Mouse (Mus musculus) intestine, postnatal 0 days (tissue): ENCODE data around the gene Plce1. TPM values are rescaled to one million over a fixed set of nuclear protein-coding genes. Genes with fewer than 3 reads are reported as not detected.

Source experiments
- ATAC-seq: fragments of 200-750 bp; cut with Nextera tagmentation; 2 replicates; pipeline ENCODE4 v1.8.0; 2017; ENCODE audit warnings: mild to moderate bottlenecking, moderate TSS enrichment, moderate library complexity
- H3K27ac ChIP-seq: fragments of 300-500 bp; sonication (generic); 2 replicates; pipeline ENCODE4 v1.5.1; 2014; ENCODE audit warnings: mild to moderate bottlenecking, low read depth, low read length, moderate library complexity
- H3K27me3 ChIP-seq: fragments of 300-500 bp; sonication (generic); replicated peaks from 2 replicates; pipeline ENCODE4 v1.6.1; 2014; ENCODE audit warnings: low read length, mixed read lengths; ENCODE audit not compliant: control insufficient read depth, insufficient read depth
- H3K36me3 ChIP-seq: fragments of 300-500 bp; sonication (generic); 2 replicates; pipeline ENCODE4 v1.6.1; 2014; ENCODE audit warnings: mild to moderate bottlenecking, moderate library complexity; ENCODE audit not compliant: control insufficient read depth, insufficient read depth
- H3K4me1 ChIP-seq: fragments of 300-500 bp; sonication (generic); replicated peaks from 2 replicates; pipeline ENCODE4 v1.6.1; 2014; ENCODE audit warnings: antibody characterized with exemption, low read length, mixed read lengths; ENCODE audit not compliant: control insufficient read depth, insufficient read depth
- H3K4me2 ChIP-seq: fragments of 300-500 bp; sonication (generic); replicated peaks from 2 replicates; pipeline ENCODE4 v1.6.1; 2014; ENCODE audit warnings: low read depth, mild to moderate bottlenecking, moderate library complexity
- H3K4me3 ChIP-seq: fragments of 300-500 bp; sonication (generic); 2 replicates; pipeline ENCODE4 v1.5.1; 2014; ENCODE audit warnings: low read depth, low read length
- H3K9ac ChIP-seq: fragments of 300-500 bp; sonication (generic); 2 replicates; pipeline ENCODE4 v1.6.1; 2014; ENCODE audit warnings: mild to moderate bottlenecking, low read depth, low read length
- H3K9me3 ChIP-seq: fragments of 300-500 bp; sonication (generic); 2 replicates; pipeline ENCODE4 v1.6.1; 2016; ENCODE audit warnings: mixed run types; ENCODE audit not compliant: control insufficient read depth
- CTCF ChIP-seq: sonication (generic); IDR thresholded peaks from 2 replicates; pipeline ENCODE4 v1.5.1; 2016; ENCODE audit warnings: low read depth, mild to moderate bottlenecking, control low read depth, antibody characterized with exemption, moderate library complexity
- WGBS: fragments of 180-500 bp; shearing (Covaris S2); extraction: QIAGEN DNeasy Blood & Tissue Kit; methylation state at CpG from one replicate; pipeline ENCODE4 v1.1.7; 2014; 5-methylcytosine and 5-hydroxymethylcytosine counted together
- polyA plus RNA-seq: library from polyadenylated mRNA; unstranded; fragments of >200 nt; fragmentation: Nextera tagmentation; extraction: Ambion mirVana; gene quantifications from 2 replicates; pipeline ENCODE4 v1.2.1, GENCODE M21; 2015

The Plce1 gene
- polyA plus RNA-seq, 1 experiment from 2014 or later, result 2.9 TPM

DNA sequence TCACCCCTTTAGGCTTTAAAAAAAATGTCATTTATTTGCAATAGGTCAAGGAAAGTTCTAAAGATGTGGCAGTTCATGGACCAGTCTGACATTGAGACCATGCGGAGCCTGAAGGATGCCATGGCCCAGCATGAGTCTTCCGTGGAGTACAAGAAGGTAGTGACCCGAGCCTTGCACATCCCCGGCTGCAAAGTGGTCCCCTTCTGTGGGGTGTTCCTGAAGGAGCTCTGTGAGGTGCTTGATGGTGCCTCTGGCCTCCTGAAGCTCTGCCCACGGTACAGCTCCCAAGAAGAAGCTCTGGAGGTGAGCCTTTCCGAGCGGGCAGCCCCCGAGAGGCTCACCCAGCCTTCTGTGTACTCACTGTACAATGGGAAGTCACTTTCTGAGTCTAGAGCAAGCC is 220.9 kb downstream of the Plce1 start:
- no peak for ATAC-seq
- no peak for TF ChIP-seq CTCF
- no peak overlapping the region for H3K4me3 ChIP-seq
- H3K4me2 ChIP-seq, result no peak overlapping the region
- H3K27me3 ChIP-seq, result no peaks in the 10 kb centered on the region
- WGBS, result 92% methylated on average over 8 of the region's 8 CpGs
- no peaks in the 10 kb centered on the region for H3K36me3 ChIP-seq
- no peak overlapping the region for H3K9ac ChIP-seq
- no peak overlapping the region for H3K27ac ChIP-seq
- H3K4me1 ChIP-seq, result no peaks in the 10 kb centered on the region
- no peaks in the 10 kb centered on the region for H3K9me3 ChIP-seq

GRCm38 (mm10) chr19:38704742-38705141 is 223.8 kb downstream of the Plce1 start:
- H3K36me3 ChIP-seq, result no peaks in the 10 kb centered on the region
- no peak for TF ChIP-seq CTCF
- 82% methylated on average over 3 of the region's 3 CpGs for WGBS
- no peaks in the 10 kb centered on the region for H3K27me3 ChIP-seq
- no peak overlapping the region for H3K9ac ChIP-seq
- no peaks in the 10 kb centered on the region for H3K9me3 ChIP-seq
- H3K27ac ChIP-seq, result no peak overlapping the region
- H3K4me1 ChIP-seq, result no peaks in the 10 kb centered on the region
- H3K4me2 ChIP-seq, result no peak overlapping the region
- ATAC-seq, result no peak
- no peak overlapping the region for H3K4me3 ChIP-seq

DNA sequence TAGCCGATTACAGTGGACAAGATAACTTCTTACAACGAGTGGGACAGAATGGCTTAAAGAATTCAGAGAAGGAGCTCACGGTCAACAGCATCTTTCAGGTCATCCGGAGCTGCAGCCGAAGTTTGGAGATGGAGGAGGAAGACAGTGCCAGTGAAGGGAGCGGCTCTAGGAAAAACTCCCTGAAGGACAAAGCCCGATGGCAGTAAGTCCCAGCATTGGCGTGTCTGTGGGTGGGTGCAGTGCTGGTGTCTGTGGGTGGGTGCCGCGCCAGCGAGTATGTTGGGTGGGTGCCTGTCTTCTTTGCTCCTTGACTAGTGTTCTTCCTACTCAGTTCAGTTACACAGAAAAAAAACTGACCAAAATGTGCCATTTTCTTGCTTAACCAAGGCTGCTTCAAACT is 224.3 kb downstream of the Plce1 start:
- TF ChIP-seq CTCF, result no peak
- no peaks in the 10 kb centered on the region for H3K27me3 ChIP-seq
- no peak overlapping the region for H3K4me3 ChIP-seq
- H3K9ac ChIP-seq, result no peak overlapping the region
- H3K27ac ChIP-seq, result no peak overlapping the region
- ATAC-seq, result no peak
- no peak overlapping the region for H3K4me2 ChIP-seq
- no peaks in the 10 kb centered on the region for H3K4me1 ChIP-seq
- WGBS, result 88% methylated on average over 11 of the region's 11 CpGs
- H3K9me3 ChIP-seq, result no peaks in the 10 kb centered on the region
- H3K36me3 ChIP-seq, result no peaks in the 10 kb centered on the region

GRCm38 (mm10) chr19:38706449-38706848 is 225.5 kb downstream of the Plce1 start:
- H3K4me3 ChIP-seq, result no peak overlapping the region
- H3K4me2 ChIP-seq, result no peak overlapping the region
- H3K4me1 ChIP-seq, result no peaks in the 10 kb centered on the region
- H3K9me3 ChIP-seq, result no peaks in the 10 kb centered on the region
- no peaks in the 10 kb centered on the region for H3K27me3 ChIP-seq
- WGBS, result 91% methylated on average over 6 of the region's 6 CpGs
- ATAC-seq, result no peak
- H3K36me3 ChIP-seq, result no peaks in the 10 kb centered on the region
- no peak for TF ChIP-seq CTCF
- H3K27ac ChIP-seq, result no peak overlapping the region
- H3K9ac ChIP-seq, result no peak overlapping the region

- H3K4me1 ChIP-seq, result no peaks in the 10 kb centered on the region
- no peaks in the 10 kb centered on the region for H3K27me3 ChIP-seq
- peak; percentile 75 for TF ChIP-seq CTCF
- 80% methylated on average over 2 of the region's 2 CpGs for WGBS
- ATAC-seq, result no peak
- H3K4me2 ChIP-seq, result no peak overlapping the region
- H3K4me3 ChIP-seq, result no peak overlapping the region
- H3K27ac ChIP-seq, result no peak overlapping the region
- no peaks in the 10 kb centered on the region for H3K9me3 ChIP-seq
- no peaks in the 10 kb centered on the region for H3K36me3 ChIP-seq
- no peak overlapping the region for H3K9ac ChIP-seq
Observed at GRCm38 (mm10) chr19:38709376-38709775, 228.5 kb downstream of the Plce1 start.

DNA sequence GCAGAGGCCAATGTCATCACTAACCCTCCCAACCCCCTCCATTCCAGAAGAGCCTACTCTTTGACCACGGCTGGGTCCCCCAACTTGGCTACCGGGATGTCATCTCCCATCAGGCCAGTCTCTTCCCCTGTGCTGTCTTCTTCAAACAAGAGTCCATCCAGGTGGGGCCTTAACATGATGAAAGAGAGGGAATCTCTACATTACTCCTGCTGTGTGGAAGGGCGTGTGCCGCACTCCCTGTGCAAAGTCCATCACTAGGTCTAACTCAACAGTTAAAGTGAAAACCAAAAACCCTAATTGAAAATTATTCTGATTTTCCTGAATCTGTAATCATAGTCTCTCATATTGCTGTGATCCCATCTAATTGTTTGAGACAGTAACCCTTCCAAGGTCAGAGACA is 240.9 kb downstream of the Plce1 start:
- 52% methylated on average over 4 of the region's 4 CpGs for WGBS
- no peak for TF ChIP-seq CTCF
- H3K4me2 ChIP-seq, result no peak overlapping the region
- no peak overlapping the region for H3K27ac ChIP-seq
- H3K9me3 ChIP-seq, result no peaks in the 10 kb centered on the region
- H3K27me3 ChIP-seq, result no peaks in the 10 kb centered on the region
- peaks cover 8% of the 10 kb centered on the region; the same call in 1 of the 2 replicates for H3K4me1 ChIP-seq
- no peaks in the 10 kb centered on the region for H3K36me3 ChIP-seq
- H3K4me3 ChIP-seq, result no peak overlapping the region
- ATAC-seq, result no peak
- no peak overlapping the region for H3K9ac ChIP-seq

GRCm38 (mm10) chr19:38722982-38723381 is 242.1 kb downstream of the Plce1 start:
- H3K4me3 ChIP-seq, result no peak overlapping the region
- H3K36me3 ChIP-seq, result no peaks in the 10 kb centered on the region
- TF ChIP-seq CTCF, result no peak
- H3K27me3 ChIP-seq, result no peaks in the 10 kb centered on the region
- no peak overlapping the region for H3K4me2 ChIP-seq
- ATAC-seq, result peak; percentile 54; the same call in 1 of the 2 replicates
- 52% methylated on average over 6 of the region's 6 CpGs for WGBS
- H3K27ac ChIP-seq, result peak overlapping the region; percentile 23; the same call in 1 of the 2 replicates
- H3K9ac ChIP-seq, result no peak overlapping the region
- peaks cover 8% of the 10 kb centered on the region; the same call in 1 of the 2 replicates for H3K4me1 ChIP-seq
- H3K9me3 ChIP-seq, result no peaks in the 10 kb centered on the region
